Mouse (Mus musculus): ENCODE data around the gene Taf6l.

DNA sequence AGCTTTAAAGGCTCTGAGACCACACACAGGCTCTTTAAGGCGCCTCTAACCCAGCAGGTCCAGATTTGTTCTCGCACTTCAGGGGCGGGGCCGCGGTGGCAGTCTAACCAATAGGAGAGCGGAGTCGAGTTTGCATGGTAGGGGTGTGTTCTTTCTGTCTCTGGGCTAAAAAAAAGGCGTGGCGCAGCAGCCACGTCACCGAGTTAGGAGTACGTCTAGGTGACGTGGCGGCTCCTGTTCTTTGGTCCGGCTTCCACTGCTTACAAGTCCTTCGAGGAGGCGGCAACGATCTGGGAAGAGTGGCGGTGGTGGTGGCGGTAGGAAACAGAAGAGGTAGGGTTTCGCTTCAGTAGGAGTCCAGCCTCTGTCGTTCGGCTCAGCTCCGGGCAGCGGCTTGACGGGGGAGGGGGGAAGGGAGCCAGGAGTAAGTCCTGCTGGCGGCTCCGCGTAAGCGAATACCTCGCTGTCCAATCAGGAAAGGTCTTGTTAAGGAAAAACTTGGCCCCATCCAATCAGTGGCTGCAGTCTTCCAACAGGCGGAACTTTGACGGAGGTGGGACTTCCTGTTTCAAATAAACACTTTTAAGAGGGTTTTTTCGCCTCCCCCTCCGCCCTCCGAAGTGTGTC lies 44.9 kb downstream of the Taf6l start, which contains the start of gene Stx5a:
- TF ChIP-seq FLI1 (IDR thresholded peaks at IDR 0.05; ENCODE audit: low read length): no peak
- TF ChIP-seq GATA1 (IDR thresholded peaks at IDR 0.05; ENCODE audit: borderline replicate concordance, low read length): no peak
